Mouse (Mus musculus): ENCODE measurements around the gene Trappc6a. TPM values are rescaled to one million over a fixed set of nuclear protein-coding genes. Genes with fewer than 3 reads are reported as not detected.

Trappc6a gene
- total RNA-seq (2021) = 10 to 100 TPM; 43.1 to 53.1 TPM

GRCm38 (mm10) chr7:19508150-19508923 lies at the start of gene Trappc6a, which contains the start of gene Bloc1s3:
Gene Trappc6a (plus strand): TSS chr7:19508395.
Gene Bloc1s3 (minus strand): TSS chr7:19508367.
- intact Hi-C loops (cut with DNase I) = loop anchor here (5.0 kb wide), 1 partner anchor 109 kb away; no protein-coding TSS in a partner anchor

DNA sequence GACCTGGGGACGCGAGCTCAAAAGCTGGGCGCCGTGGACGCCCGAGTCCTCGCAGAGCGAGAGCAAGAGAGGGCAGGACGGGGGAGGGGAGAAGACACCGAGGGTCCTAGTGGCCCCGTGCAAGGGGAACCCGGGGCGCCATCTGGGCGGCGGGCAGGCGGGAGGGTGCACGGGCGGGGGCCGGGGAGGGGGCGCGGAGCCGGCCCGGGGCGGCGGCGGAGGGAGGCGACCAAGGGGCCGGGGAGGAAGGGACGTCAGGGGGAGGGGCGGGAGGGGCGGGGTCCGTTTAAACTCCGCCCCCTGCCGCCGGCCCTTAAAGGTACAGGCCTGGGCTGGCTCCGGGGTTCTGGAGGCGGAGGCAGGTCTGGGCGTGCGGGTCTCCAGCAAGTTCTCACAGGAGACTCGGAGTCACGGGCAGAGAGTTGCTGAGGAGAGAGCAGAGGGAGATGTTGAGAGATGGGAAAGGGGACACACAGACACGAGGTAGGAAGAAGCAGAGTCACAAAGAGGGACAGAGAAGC lies 49.5 kb upstream of the Trappc6a start, which contains the start of gene Mark4:
Mark4 (minus strand) TSS at position 231 of the 521 bp plus-strand sequence.
- intact Hi-C loops (cut with DNase I) = loop anchor here (2.0 kb wide), 1 partner anchor 16 kb away; no protein-coding TSS in a partner anchor
- peak; percentile 81 to 83 for DNase-seq

More at GRCm38 (mm10) chr7:19508150-19508923, at the start of gene Trappc6a, which contains the start of gene Bloc1s3:
- DNase-seq = peak; percentile 96

GRCm38 (mm10) chr7:19459144-19459870 lies 48.9 kb upstream of the Trappc6a start:
- intact Hi-C loops (cut with DNase I) = loop anchor here (2.0 kb wide), 1 partner anchor 15 kb away; no protein-coding TSS in a partner anchor
- DNase-seq = no peak

- intact Hi-C loops (cut with DNase I) = no loop called here
These were observed 47.7 kb upstream of the Trappc6a start for GRCm38 (mm10) chr7:19460500-19460899.

GRCm38 (mm10) chr7:19461488-19461887 lies 46.7 kb upstream of the Trappc6a start:
- intact Hi-C loops (cut with DNase I) = no loop called here
- DNase-seq = peak; percentile 82 to 90

More at GRCm38 (mm10) chr7:19460500-19460899, 47.7 kb upstream of the Trappc6a start:
- no peak for DNase-seq

- intact Hi-C loops (cut with DNase I) = no loop called here
- DNase-seq = no peak
These were observed 45.8 kb upstream of the Trappc6a start for GRCm38 (mm10) chr7:19462443-19462842.

- intact Hi-C loops (cut with DNase I) = no loop called here
- DNase-seq = no peak
These were observed 45.3 kb upstream of the Trappc6a start, which contains the start of gene Exoc3l2 for GRCm38 (mm10) chr7:19462884-19463381. Gene Exoc3l2 (plus strand): TSS chr7:19463331.

DNA sequence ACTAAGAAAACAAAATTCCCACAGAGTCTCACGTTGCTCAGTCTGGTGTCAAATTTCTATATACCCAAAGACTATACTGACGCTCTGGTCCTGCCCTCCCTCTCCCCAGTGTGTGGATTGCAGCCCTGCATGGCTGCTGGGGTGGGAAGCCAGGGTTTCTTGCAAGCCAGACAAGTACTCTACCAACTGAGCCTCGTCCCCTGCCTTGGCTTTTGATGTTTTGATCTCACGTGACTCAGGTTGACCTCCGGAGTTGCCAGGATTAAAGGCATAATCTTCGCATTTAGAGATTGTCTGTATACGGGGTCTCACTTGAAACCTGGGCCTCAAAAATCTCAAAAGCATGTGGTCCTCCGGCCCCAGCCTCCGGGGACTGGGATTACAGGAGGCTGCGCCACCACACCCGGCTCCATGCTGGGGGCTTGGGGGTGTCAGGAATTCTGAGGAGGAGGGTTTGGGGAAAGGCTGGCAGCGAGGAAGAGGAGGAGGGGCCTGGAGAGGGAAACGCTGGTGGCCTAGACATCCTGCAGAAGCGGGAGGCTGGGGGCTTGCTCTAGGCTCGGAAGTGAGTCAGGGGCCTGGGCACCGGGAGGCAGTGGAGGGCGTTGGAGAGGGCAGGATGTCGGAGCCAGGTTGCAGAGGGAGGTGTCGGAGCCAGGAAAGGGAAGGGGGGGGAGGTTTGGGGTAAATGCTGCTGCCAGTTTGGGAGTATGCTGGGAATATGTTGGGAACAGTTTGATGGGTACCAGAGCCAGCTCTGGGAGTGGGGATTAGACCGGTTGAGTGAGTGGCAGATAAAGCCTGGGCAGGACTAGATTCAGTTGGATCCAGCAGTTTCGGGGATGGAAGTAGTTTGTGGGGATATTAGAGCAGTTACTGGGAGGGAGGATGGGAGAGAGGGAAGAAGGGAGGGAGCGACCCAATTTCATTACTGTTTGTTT lies 43.6 kb upstream of the Trappc6a start:
- DNase-seq = no peak
- intact Hi-C loops (cut with DNase I) = no loop called here

DNA sequence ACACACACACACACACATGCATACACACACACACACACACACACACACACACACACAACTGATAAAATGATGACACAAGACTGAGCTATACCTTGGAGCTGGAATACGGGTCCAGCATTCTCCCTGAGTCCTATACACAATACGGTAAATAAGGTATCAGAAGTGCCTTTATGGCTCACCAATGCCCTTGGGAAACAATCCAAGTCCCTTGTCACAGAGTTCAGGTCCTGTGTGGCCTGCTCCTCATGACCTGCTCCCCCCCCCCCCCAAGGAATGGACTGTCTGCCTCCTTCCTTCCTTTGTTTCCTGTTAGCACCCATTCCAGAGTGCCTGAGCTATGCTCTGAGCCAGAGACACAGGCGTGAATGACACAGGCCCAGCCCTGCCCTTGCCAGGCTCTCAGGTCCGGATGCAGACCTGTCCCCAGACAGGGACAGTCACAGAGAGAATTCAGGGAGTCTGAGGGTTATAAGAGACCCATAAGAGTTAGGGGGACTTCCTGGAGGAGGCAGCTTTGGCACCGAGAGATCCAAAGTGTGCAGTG lies 41.5 kb upstream of the Trappc6a start:
- no peak for DNase-seq
- intact Hi-C loops (cut with DNase I) = no loop called here

DNA sequence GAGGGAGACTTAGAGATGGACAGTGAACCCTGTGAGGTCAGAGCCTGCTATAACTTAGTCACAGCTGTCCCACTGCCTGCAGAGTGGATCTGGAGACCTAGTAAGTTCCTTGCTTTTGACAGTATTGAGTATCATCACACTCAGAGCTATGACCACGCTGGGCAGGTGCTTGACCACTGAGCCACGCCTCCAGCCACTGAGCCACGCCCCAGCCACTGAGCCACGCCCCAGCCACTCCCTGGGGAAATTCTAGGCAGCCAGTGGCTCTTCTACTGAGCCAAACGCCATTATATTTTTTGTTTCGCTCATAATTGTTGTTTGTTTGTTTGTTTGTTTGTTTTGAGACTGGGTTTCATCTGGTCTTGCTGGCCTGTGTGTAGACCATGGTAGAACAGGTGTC lies 40.6 kb upstream of the Trappc6a start:
- DNase-seq = no peak
- intact Hi-C loops (cut with DNase I) = no loop called here

- intact Hi-C loops (cut with DNase I) = no loop called here
- no peak for DNase-seq
These were observed 39.9 kb upstream of the Trappc6a start for GRCm38 (mm10) chr7:19468279-19468678.

GRCm38 (mm10) chr7:19469404-19469803 lies 38.8 kb upstream of the Trappc6a start:
- no peak for DNase-seq
- intact Hi-C loops (cut with DNase I) = no loop called here

DNA sequence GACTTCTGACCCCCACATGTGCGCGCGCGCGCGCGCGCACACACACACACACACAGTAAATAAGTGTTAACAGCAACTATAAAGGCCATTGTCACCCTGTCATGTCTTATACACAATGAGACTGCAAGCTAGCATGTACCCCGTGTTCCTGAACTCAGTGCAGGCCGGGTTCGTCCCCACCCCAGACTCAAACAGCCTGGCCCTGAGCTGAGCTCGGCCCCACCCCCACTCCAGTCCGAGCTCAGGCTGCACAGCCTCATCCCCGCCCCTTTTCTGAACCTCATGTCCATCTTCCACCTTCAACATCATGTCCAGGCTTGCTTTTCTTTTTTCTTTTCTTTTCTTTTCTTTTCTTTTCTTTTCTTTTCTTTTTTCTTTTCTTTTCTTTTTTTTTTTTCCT lies 37.9 kb upstream of the Trappc6a start:
- intact Hi-C loops (cut with DNase I) = no loop called here
- no peak for DNase-seq

- DNase-seq = no peak
- intact Hi-C loops (cut with DNase I) = no loop called here
These were observed 35.8 kb upstream of the Trappc6a start for GRCm38 (mm10) chr7:19472403-19472802.

- intact Hi-C loops (cut with DNase I) = loop anchor here (2.0 kb wide), 1 partner anchor 15 kb away; the partner anchor contains the start of gene Mark4
- peak; percentile 84 to 87 for DNase-seq
These were observed 34.2 kb upstream of the Trappc6a start for GRCm38 (mm10) chr7:19473875-19474443.

- intact Hi-C loops (cut with DNase I) = no loop called here
- DNase-seq = no peak
These were observed 31.1 kb upstream of the Trappc6a start for GRCm38 (mm10) chr7:19477084-19477483.

DNA sequence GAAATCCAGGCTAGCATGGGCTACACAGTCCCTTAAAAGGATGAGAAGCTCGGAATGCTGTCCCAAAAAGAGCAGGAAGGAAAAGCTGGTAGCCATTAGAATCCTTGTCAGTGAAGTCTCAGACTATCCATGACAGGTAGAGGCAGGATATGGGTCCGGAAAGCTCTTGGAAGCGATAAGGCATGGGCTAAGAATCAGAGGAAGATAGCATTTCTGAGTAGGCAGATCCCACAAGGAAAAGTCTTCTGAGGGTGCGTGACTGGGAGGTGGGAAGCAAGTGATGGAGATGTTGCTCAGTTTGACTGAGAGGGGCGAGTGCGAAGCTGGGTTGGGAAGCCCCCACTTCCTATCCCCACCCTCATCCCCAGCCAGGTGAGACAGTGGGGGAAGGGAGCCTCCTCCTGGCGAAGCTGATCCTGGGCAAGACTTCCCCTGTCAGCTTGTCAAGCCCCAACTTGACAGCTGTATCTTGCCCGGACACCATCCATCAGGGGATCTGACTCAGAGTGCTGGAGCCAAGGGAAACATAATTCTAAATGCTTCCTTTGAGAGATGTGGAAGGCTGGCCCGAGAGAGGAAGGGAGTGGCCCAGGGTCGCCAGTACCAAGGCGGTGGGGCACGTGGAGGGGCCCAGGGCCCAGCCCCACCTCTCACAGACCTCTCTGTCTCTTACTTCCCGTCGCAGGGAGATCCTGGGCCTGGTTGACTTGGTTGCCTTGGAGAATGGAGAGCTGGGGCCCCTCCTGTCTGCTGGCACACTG lies 30.4 kb upstream of the Trappc6a start:
- intact Hi-C loops (cut with DNase I) = no loop called here
- DNase-seq = no peak

DNA sequence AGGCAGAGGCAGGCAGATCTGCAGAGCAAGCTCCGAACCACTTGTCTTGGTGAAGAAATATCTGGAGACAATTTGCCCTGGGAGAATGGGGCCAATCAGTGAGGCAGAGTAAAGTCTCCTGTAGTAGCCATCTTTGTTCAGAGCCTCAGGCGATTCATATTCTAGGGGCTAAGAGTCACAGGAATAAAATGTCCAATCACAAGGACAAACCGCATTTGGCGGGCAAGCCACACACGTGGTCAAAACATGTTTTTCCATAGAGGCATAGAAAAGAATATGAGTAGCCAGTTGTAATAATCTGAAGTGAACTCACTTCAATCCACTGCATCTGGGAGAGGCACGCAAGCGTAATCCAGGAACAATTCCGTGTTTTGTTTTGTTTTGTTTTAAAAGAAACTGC lies 24.9 kb upstream of the Trappc6a start:
- intact Hi-C loops (cut with DNase I) = no loop called here
- no peak for DNase-seq

Data from heart, postnatal 10 days (tissue).